ENCODE assay signal across 8 mouse cellular contexts in genomic region chr2:152106225-152106595, GRCm38 (mm10). TPM values are rescaled to one million over a fixed set of nuclear protein-coding genes. Genes with fewer than 3 reads are reported as not detected.
A peak's percentile ranks its signal among the peaks of the same experiment; 100 is the strongest.
DNase-seq lines count a peak whose midpoint lies in the region; ATAC-seq and TF ChIP-seq lines count a peak whose summit lies in the region.

No protein-coding gene starts in this region.

- no peaks in the 10 kb centered on the region for H3K9me3 ChIP-seq in kidney, embryonic 16.5 days (ENCODE audit: low read length)
- H3K9me3 ChIP-seq in hindbrain, embryonic 16.5 days (ENCODE audit: control insufficient read depth, low read length) = peaks cover 2% of the 10 kb centered on the region; the same call in 1 of the 2 replicates
- H3K9me3 ChIP-seq in midbrain, embryonic 16.5 days (replicated peaks; ENCODE audit: control insufficient read depth, low read length, poor library complexity, severe bottlenecking) = no peaks in the 10 kb centered on the region

- H3K4me1 ChIP-seq in kidney, embryonic 16.5 days (ENCODE audit: insufficient read depth, low read length) = peaks cover 11% of the 10 kb centered on the region
- H3K4me1 ChIP-seq in cortical plate, adult 2 months (ENCODE audit: control insufficient read depth, insufficient read depth, low read length) = peaks cover 13% of the 10 kb centered on the region
- H3K4me1 ChIP-seq in hindbrain, embryonic 16.5 days (ENCODE audit: control insufficient read depth, insufficient read depth, low read depth, low read length) = peaks cover 18% of the 10 kb centered on the region
- H3K4me1 ChIP-seq in midbrain, embryonic 16.5 days (ENCODE audit: control insufficient read depth, insufficient read depth, low read length) = peaks cover 7% of the 10 kb centered on the region

- no peak for TF ChIP-seq CTCF in cortical plate, adult 2 months (IDR thresholded peaks at IDR 0.05; ENCODE audit: extremely low read depth, insufficient read depth, low read length)

- peak overlapping the region; percentile 62 for H3K4me3 ChIP-seq in kidney, embryonic 16.5 days (ENCODE audit: low read length)
- H3K4me3 ChIP-seq in cortical plate, adult 2 months (ENCODE audit: insufficient read depth, low read length) = peak overlapping the region; percentile 50
- H3K4me3 ChIP-seq in hindbrain, embryonic 16.5 days (ENCODE audit: low read length) = peak overlapping the region; percentile 71
- H3K4me3 ChIP-seq in midbrain, embryonic 16.5 days (ENCODE audit: low read depth, low read length) = peak overlapping the region; percentile 50

- H3K36me3 ChIP-seq in kidney, embryonic 16.5 days (ENCODE audit: insufficient read depth, low read length) = no peaks in the 10 kb centered on the region; the same call in 1 of the 2 replicates
- H3K36me3 ChIP-seq in hindbrain, embryonic 16.5 days (ENCODE audit: control insufficient read depth, insufficient read depth, low read length) = no peaks in the 10 kb centered on the region; the same call in 1 of the 2 replicates
- no peaks in the 10 kb centered on the region for H3K36me3 ChIP-seq in midbrain, embryonic 16.5 days (ENCODE audit: control insufficient read depth, insufficient read depth, low read length)

- H3K27me3 ChIP-seq in kidney, embryonic 16.5 days (ENCODE audit: insufficient read depth, low read length) = peaks cover 3% of the 10 kb centered on the region; the same call in 1 of the 2 replicates
- H3K27me3 ChIP-seq in hindbrain, embryonic 16.5 days (replicated peaks; ENCODE audit: control insufficient read depth, insufficient read depth, low read length) = no peaks in the 10 kb centered on the region
- H3K27me3 ChIP-seq in midbrain, embryonic 16.5 days (ENCODE audit: control insufficient read depth, insufficient read depth, low read depth, low read length) = no peaks in the 10 kb centered on the region

- no peak overlapping the region for H3K27ac ChIP-seq in kidney, embryonic 16.5 days (ENCODE audit: low read length)
- no peak overlapping the region for H3K27ac ChIP-seq in cortical plate, adult 2 months (ENCODE audit: insufficient read depth, low read length)
- no peak overlapping the region for H3K27ac ChIP-seq in hindbrain, embryonic 16.5 days (ENCODE audit: low read depth, low read length)
- no peak overlapping the region for H3K27ac ChIP-seq in midbrain, embryonic 16.5 days (ENCODE audit: low read length)

- peak overlapping the region; percentile 89 for H3K4me2 ChIP-seq in kidney, embryonic 16.5 days (replicated peaks; ENCODE audit: low read depth, low read length)
- H3K4me2 ChIP-seq in hindbrain, embryonic 16.5 days (ENCODE audit: low read length) = peak overlapping the region; percentile 92
- H3K4me2 ChIP-seq in midbrain, embryonic 16.5 days (ENCODE audit: low read length) = peak overlapping the region; percentile 80

- 58% methylated on average over 3 of the region's 3 CpGs for WGBS in kidney, embryonic 16.5 days
- WGBS in hindbrain, embryonic 16.5 days = 90% methylated on average over 3 of the region's 3 CpGs
- WGBS in midbrain, embryonic 16.5 days = 89% methylated on average over 3 of the region's 3 CpGs

- DNase-seq in kidney, postnatal 14 days = no peak
- no peak for DNase-seq in retina, postnatal 1 day
- DNase-seq in frontal cortex, postnatal 14 days (ENCODE audit: low spot score in 2 of 2) = no peak
- no peak for DNase-seq in left cerebral cortex, adult 18-20 months (ENCODE audit: low spot score in 2 of 2)

- ATAC-seq in kidney, embryonic 16.5 days (ENCODE audit: low FRiP score, low TSS enrichment) = no peak
- no peak for ATAC-seq in hindbrain, embryonic 16.5 days
- no peak for ATAC-seq in midbrain, embryonic 16.5 days

- no peak overlapping the region for H3K9ac ChIP-seq in kidney, embryonic 16.5 days (replicated peaks; ENCODE audit: low read length)
- no peak overlapping the region; the same call in 1 of the 2 replicates for H3K9ac ChIP-seq in hindbrain, embryonic 16.5 days (ENCODE audit: low read depth, low read length)
- H3K9ac ChIP-seq in midbrain, embryonic 16.5 days (ENCODE audit: low read depth, low read length) = no peak overlapping the region

- no peak for TF ChIP-seq POLR2A in cortical plate, adult 2 months (IDR thresholded peaks at IDR 0.05; ENCODE audit: extremely low read depth, insufficient read depth, low read length)

RNA-seq across cellular contexts. Expression of gene Srxn1, which starts 0.9 kb away (rescaled TPM):
- polyA plus RNA-seq in kidney, embryonic 16.5 days (2015; fragmentation: Nextera tagmentation; extraction: Ambion mirVana) = 16.1 and 17.9 TPM in 2 replicates
- polyA plus RNA-seq in cortical plate, adult 2 months (2012; rRNA removed) = 94.9 and 97.3 TPM in 2 replicates
- polyA plus RNA-seq in hindbrain, embryonic 16.5 days (2015; fragmentation: Nextera tagmentation; extraction: Ambion mirVana) = 28.6 and 32.1 TPM in 2 replicates
- polyA plus RNA-seq in midbrain, embryonic 16.5 days (2015; fragmentation: Nextera tagmentation; extraction: Ambion mirVana) = 21.8 and 25.4 TPM in 2 replicates
- total RNA-seq in left cerebral cortex, adult 18-20 months (2021) = 100 to 1,000 TPM; 103 to 106 TPM

RNA-seq across cellular contexts. Expression of gene Scrt2, which starts 24.9 kb away (rescaled TPM):
- not detected in 2 replicates for polyA plus RNA-seq in kidney, embryonic 16.5 days (2015; fragmentation: Nextera tagmentation; extraction: Ambion mirVana)
- 9.9 and 12.1 TPM in 2 replicates for polyA plus RNA-seq in cortical plate, adult 2 months (2012; rRNA removed)
- 7.6 and 8.0 TPM in 2 replicates for polyA plus RNA-seq in hindbrain, embryonic 16.5 days (2015; fragmentation: Nextera tagmentation; extraction: Ambion mirVana)
- 5.8 and 7.7 TPM in 2 replicates for polyA plus RNA-seq in midbrain, embryonic 16.5 days (2015; fragmentation: Nextera tagmentation; extraction: Ambion mirVana)
- total RNA-seq in left cerebral cortex, adult 18-20 months (2021) = 10 to 100 TPM; 20.5 to 20.7 TPM

RNA-seq across cellular contexts. Expression of gene Tcf15, which starts 37.2 kb away (rescaled TPM):
- polyA plus RNA-seq in kidney, embryonic 16.5 days (2015; fragmentation: Nextera tagmentation; extraction: Ambion mirVana) = 10.0 and 10.4 TPM in 2 replicates
- polyA plus RNA-seq in cortical plate, adult 2 months (2012; rRNA removed) = 1.0 and 1.9 TPM in 2 replicates
- polyA plus RNA-seq in hindbrain, embryonic 16.5 days (2015; fragmentation: Nextera tagmentation; extraction: Ambion mirVana) = 1.3 TPM in 2 replicates
- 0.69 and 1.0 TPM in 2 replicates for polyA plus RNA-seq in midbrain, embryonic 16.5 days (2015; fragmentation: Nextera tagmentation; extraction: Ambion mirVana)
- 1 to 10 TPM; 1.5 to 1.8 TPM for total RNA-seq in left cerebral cortex, adult 18-20 months (2021)
